Mouse (Mus musculus) Muller cell, postnatal 12 days (primary cell): Measurements from ENCODE around the gene Prr5l.

Source experiments
- DNase-seq: peaks from one replicate; pipeline ENCODE4 v3.0.0-alpha.2; 2015; ENCODE audit errors: inconsistent ontology term

The Prr5l gene

DNA sequence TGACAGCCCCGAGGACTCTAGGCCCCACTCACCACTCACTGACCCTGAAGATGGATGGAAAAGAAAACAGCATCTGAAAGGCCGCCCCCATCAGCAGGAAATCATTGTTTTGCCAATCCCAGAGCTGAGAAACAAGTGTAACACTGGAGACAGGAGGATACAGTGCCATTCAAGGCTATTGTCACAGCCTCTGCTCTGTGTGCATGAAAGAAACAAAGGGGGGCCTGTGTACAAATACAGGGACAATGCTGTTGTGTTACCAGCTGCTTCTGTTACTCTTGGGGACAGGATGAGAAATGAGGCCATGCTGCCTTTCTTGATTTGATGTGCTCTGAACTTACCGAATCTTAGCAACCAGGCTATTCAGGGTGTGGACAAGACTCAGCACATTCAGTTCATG, at the start of gene Prr5l:
TSS of gene Prr5l (minus strand) at position 30 of the 400 bp plus-strand sequence.
- DNase-seq: no peak

DNA sequence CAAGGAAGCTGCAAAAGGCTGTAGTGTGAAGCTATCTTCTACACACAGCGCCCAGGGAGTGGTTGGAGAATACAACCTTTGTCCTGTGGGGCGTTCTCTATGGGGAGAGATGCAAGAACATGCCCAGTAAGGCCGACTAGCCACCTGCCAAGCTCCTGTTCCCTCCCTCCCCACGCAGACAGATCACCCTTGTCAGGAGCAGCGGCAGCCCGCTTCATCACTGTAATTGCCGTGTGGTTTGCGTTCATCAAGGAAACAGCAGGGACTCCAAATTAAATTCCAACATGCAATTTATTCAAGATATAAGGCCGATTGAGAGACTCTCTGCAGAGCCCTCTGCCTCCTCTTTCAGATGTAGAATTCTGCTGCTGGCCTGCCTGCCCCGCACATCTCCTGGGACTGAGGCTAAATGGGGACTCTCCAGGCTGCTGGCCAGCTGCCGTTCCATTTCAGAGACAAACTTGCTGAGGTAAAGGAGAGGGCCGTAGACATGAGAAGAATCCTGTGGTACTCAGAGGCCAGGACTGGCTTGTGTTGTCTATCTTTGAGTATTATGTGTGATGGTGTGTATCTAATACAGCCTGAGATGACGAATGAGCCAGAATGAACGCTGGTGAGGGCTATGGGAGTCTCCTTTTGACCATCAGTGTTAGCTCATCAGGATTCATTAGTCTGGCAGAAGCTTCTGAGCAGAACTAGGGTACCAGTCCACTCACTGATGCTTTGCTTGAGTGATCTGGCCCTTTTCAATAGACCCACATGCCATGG, 49.5 kb upstream of the Prr5l start:
- peak; percentile 46 for DNase-seq

DNA sequence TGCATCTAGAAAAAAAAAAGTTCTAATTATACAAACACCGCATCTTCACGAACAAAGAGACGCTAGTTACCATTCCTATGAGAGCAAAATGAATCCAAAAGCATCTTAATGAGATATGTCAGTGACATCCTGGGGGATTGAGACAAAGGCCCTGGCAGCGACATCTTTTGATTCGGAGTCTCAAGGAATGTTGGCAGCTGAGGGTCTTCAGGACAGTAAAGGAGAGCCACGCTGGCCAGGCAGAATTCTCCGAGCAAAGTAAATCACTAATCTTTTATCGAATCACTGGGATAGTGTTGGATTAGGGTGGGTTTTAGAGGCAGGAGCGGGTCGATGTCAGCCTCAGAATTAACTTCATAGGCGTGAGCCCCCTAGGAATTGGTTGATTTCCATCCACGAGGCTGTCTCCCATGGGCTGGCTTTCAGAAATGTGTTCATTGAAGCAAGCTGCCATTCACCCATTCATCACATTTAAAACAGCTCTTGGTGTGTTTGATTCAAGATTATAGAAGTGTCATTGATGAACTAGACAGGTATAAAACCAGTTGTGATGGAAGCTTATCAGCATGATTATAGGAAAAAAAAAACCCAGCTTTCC, 42.9 kb upstream of the Prr5l start:
- peak; percentile 70 for DNase-seq

DNA sequence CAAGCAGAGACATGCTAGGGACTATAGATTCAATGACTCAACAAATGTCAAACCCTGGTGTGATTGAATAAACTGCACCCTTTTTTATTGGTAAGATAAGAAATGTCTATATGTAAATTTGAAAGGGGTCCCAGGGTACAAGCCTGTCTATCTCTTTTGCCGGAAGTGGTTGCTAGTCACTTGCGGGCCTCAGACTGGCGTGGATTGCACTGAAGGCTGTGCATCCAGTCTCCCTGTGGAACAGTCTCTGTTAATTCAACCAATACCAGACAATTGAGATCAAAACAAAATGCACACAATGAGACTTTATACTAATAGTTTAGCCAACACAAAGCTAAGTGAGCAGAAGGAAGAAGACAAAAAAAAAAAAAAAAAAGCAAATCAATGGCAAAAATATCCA, 42.4 kb upstream of the Prr5l start:
- DNase-seq: no peak

DNA sequence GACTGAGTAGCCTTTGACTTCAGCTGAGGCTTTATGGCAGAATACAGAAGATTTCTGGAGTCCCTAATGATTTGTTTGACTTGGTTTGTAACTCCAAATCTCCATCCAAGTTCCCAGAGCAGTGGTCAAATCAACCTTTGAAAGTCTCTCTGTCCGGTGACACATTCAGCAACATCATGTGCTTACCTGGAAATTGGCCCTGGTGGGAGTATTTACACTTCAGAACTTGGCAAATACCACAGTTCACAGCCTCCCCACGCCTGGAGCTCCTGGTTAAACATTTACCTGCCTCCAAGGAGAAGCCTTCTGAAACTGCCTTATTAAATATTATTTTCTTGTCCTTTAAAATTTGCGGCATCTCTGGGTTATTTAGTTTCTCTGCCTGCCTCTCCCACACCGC, 40.4 kb upstream of the Prr5l start:
- no peak for DNase-seq

DNA sequence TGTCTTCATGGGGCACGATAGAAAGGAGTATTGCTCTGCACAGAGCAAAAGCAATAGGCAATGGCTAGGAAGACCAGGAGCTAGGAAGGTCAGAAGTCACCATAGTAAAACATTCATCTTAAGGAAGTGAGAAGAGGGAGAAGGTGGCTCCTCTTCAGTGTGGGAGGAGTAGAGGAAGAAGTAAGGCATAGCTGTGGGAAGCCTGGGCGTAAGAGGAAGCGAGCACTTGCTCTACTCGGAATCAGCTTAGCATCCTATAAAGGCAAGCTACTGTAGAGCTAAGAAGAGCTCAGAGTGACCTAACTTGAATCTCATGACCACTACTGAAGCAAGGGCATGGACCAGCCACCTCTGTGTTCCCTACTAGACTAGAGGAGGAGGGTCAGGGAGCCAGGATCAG, 39.5 kb upstream of the Prr5l start:
- no peak for DNase-seq

DNA sequence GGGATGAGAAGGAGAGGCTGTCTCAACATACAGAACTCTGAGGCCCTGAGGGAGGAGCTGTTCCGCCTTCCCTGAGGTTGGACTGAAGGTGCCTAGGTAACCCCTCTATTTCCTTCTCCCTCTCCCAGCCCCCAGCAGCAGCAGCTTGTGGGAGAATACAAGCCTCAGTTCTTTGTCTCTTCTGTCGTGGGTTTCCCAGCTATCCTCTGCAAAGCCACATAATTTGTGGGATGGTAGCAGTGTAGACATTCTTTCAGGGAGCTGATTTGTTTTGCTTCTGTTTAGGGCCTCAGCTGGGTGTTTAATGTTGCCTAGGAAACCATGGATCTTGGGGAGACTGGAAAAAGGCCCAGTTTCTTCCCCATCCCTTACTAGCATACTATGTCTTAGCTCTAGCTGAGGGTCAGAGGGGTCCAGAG, 37.3 kb upstream of the Prr5l start:
- DNase-seq: peak; percentile 12

DNA sequence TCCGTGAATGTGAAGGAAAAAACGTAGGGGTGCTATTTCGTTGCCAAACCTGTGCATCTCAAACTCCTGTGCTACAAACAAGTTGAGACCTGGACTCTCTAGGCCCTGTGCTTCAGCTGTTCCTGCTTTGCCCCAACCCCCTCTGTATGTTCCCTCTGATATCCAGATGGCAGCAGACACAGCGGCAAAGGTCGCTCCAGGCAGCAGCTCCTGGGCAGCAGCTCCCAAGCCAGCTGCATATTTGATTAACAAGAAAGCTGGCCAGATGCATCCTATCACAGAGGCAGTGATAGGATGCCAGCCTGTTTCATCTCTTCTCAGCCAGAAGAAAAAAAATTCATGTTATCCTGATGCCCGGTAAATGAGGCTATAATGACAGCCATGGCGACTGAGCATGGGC, 35.7 kb upstream of the Prr5l start:
- DNase-seq: no peak

DNA sequence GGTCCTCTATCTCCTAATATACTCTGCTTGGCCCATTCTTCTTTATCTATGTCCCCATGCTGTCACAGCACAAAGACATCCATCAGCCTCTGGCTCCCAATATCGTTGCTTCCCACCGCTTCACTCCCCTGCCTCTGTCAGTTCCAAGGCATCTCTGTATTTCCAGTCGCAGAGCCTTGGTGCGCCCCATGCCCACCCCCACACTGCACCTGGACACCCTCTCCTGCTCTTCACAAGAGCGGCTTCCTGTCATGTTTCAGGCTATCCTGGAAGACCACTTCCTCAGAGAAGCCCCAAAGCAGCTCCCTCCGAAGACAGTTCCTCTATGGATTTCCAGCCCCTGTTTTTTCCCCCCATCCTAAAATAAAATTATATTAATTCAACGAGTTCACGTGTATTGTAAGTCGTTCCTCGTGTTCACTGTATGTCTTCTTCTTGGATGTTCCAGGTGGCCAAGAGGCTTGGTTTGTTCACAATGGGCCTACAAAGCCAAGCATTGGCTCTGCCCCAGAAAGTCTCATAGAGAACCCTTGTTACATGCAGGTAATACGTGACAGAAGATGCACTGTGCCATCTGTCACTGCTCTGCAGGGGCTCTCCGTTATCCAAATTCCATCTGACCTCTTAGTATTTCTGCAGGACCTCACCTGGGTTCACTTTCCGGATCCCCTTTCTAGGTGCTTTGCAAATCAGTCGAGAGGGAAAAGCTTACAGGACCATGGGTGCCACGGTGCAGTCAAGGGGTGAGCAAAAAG, 26.7 kb upstream of the Prr5l start:
- no peak for DNase-seq

DNA sequence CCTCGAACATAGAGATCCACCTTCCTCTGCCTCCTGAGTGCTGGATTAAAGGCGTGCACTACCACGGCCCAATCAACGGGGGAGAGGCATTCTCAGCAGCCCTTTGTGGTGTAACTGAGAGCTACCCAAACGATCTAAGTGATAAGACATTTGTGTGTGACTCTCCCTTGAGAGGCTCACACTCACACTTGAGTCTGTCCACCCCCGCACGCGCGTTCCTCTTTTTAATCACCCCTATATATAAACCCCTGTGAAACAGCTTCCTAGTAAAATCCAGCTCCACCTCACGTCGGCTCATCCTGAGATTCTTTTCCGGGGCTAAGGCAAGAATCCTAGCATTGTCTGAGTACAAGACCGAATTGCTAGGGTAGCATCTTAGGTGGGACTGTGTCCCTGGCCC, 25.9 kb upstream of the Prr5l start:
- no peak for DNase-seq

DNA sequence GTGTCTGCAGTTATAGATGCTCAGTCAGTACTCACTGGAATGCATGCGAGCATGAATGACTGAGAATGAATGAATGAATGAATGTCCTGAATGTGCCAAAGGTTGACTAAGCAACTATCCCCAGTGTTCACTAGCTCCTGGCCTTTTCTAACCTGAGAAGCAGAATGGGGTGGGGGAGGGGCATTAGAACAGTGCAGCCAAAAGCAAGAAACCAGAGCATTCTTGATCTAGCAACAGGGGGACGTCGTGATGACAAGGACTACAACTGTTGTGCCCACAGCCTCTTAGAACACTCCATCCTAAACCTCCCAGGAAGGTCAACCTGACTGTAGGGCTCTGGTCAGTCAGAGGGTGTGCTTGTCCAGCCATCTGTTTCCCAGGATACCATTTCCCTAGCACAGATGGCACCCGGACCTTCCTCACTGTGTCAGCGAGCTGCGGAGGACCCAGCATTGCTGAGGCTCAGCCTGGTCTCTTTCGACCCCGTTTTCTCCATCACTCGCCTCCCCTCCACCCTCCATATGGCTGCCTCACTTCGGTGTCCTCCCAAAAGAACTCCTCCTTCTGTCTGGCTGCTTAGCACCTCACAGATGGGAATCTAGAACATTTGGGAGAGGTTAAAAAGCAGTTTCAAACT, 24.7 kb upstream of the Prr5l start:
- DNase-seq: no peak

DNA sequence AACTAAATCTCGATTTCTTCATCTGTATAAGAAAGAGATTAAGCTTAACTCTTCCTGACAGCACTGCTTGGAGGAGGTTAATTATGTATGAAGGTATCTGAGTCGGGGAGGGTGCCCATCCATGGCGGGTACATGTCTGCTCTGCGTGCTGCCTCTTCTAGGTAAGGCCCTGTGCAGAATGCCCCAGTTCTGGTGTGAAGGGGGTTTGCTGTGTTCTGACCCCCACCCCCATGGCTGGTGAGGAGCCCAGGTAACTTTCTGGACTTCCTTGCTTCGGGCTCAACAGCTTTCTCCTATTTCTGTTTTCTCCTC, 23.5 kb upstream of the Prr5l start:
- no peak for DNase-seq

DNA sequence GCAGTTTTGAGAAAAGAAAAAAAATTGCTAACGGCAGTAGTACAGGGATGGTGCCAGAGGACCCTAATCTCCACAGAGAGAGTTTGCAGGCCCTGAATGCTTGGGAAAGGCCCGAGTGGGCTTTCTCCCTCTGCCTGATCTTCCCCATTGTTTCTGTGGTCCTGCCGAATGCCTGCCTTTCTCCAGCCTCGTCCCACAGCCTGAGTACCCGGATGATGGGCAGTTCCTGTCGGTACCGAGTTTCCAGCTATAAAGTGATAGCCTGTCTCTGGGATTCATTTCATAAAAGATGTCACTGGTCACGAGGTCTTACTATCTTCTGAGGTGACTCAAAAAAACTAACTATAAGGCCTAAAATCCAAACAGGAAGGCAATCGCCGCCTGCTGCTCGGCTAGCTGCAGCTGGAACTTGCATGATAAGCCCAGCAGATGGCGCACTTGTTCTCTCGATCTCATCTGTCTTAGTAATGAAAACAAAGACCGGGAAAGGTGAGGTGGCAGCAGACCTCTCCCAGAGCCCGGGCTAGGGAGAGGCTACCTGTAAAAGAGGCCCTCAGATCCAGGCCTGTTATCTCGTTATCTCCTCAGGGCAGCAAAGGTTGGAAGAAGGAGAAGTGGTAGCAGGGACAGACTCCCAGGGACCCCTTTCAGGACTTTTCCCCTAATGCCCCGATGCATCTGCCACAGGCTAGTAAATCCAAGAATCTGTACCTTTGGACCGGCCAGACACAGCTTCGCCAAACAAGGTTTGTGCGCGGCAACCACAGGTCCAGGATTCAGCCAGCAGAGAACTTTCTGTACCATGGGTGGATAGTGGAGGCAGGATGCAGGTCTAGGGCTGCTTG, 22.9 kb upstream of the Prr5l start:
- DNase-seq: peak; percentile 57

DNA sequence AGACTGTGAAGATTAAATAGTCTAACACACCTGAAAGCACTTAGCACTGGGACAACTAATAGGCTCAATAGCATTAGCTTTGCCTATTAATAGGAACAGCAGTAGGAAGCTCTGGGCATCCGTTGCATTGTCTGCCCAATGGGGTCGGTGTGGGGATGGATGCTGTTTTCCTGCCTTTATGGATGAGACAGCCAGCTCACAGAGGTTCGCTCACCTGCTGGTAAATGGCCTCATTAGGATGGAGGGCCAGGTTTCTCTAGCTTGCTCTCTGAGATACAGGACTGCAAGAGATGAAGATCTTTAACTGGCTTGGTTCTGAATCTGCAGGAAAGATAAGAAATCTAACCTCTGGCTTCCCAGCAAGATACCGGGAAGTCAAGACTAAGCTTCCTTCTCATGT, 19.4 kb upstream of the Prr5l start:
- DNase-seq: no peak

DNA sequence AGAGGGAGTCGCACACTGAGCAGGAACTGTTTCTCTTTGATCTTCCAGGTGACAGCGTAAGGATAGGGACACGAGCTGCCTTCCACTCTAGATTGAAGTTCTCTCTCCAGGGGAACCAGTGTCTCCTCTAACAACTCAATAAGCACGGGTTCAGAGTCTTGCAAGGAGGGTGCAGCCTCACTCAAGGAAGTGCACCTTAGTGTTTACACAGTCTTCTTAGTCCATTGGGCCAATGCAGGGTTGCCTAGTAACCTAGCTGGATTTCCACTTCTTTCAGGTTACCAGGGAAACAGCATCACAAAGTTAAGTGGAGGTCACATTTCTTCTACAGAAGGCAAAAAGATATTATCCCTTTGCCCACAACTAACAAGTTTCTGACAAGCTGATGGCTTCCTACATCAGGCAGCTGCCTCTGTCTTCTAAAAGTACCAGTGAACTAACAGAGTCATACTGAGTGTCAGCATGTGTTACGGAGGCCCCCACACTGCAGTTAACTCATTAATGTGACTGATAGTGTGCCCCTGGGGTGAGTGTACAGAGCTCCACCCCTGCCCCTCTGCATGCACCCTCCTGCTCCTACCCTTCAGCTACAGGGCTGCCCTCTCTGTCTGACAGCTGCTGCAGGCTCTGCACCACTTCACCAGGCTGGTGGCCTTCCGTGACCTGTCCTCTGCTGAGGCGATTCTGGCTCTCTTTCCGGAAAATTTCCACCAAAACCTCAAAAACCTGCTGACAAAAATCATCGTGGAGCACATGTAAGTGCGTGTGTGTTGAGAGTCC, 13.8 kb upstream of the Prr5l start:
- no peak for DNase-seq

DNA sequence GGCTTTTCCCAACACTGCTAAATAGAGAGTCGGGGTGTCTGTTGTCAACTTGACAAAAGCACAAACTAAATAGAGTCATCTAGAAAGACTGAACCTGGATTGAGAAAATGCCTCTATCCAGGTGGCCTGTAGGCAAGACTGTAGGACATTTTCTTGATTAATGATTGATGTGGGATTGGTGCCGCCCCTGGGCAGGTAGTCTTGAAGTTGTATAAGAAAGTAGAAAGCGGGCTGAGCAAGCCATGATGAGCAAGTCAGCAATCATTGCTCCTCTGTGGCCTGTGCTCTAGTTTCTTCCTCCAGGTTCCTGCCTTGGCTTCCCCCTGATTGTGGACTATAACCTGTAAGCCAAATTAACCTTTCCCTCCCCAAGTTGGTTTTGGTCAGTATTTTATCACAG, 11.3 kb upstream of the Prr5l start:
- DNase-seq: no peak

DNA sequence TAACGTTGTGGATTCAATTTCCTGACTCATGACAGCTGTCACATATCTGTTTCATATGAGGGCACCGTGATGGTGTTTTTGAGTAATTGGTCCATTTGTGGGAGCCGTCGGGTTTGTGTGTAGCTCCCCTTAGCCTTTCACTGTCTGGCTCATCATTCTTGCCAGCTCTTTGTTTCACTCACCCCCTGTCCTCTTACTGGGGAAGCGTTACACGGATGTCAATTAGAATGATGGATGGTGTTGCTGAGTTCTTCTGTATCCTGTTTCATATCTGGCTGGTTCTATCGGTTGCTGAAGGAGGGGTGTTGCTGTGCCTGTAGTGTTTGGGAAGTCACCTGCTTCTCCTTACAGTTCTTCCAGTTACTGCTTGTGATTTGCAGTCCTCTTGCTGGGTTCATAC, 8.3 kb upstream of the Prr5l start:
- no peak for DNase-seq

DNA sequence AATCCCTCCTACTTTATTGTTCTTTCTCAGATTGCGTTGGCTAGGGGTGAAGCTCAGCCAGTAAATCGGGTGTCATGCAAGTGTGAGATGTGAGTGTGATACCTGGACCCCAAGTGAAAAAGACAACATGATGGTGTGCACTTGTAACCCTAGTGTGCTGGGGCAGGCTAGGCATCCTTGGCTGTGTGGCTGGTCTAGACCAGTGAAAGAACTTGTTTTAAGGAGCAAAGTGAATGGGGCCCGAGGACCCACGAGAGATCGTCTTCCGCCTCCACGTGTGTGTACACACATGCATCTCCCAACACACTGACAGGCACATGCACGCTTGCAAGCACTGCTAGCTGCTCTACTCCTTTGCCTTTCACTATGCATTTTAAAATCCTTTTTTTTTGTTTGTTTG, 6.1 kb upstream of the Prr5l start:
- DNase-seq: no peak

DNA sequence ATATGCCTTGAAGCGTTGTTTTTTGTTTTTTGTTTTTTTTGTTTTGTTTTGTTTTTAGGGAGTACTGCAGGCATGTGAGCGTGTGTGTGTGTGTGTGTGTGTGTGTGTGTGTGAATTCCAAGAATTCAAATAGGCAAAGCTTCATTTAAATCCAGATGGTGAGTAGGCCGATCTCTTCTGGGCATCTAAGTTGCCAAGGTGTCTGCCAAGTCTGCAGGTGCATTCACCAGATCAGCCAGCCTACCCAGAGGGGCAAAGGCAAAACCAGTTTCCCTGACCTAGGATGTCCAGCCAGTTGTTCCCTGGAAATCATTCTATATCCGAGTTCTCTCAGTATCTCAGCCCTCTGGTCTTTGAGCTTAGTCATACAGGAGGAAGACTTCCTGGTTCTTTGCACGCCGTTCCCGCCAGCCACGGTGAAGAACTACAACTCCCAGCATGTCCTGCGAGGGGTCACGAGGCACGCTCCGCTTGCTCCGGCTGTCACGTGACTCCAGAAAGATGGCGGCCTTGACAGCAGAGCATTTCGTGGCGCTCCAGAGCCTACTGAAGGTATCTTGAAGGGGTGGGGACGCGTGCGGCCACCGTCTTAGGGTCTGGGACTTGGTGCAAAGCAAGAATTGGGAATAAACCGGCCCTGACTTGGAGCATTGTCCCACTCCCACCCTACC, 3.1 kb upstream of the Prr5l start, which contains the start of gene Commd9:
TSS of gene Commd9 (plus strand) at position 480 of the 671 bp plus-strand sequence.
- peak; percentile 86 for DNase-seq

DNA sequence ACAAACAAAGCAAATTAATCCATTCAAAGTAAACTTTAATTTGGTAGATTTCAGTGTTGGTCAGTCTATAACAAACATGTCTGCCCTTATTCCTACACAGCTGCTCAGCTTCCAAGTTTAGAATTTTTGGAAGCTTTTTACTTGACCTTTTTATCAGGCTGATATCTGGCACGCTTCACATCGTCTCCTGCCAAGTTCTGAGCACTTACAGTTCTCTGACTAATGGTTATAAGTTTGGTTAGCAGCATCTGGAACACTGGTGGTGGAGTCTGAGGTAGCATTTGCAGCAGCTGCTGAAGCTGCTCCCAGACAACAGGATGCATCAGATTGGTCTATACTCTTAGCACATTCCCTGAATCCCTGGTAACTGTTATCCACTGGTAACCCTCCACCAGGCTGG, 1.5 kb upstream of the Prr5l start:
- DNase-seq: no peak
